Mouse (Mus musculus): ENCODE data around the gene Axl.

The Axl gene

GRCm38 (mm10) chr7:25710519-25711130 lies 77.9 kb downstream of the Axl start:
- DNase-seq (ENCODE audit: low spot score in 2 of 2) = no peak

GRCm38 (mm10) chr7:25709961-25710360 lies 78.5 kb downstream of the Axl start:
- DNase-seq (ENCODE audit: low spot score in 2 of 2) = no peak

GRCm38 (mm10) chr7:25707581-25708292 lies 80.8 kb downstream of the Axl start:
- DNase-seq (ENCODE audit: low spot score in 2 of 2) = no peak
